ENCODE assay signal across 23 mouse cellular contexts in the genomic region with DNA sequence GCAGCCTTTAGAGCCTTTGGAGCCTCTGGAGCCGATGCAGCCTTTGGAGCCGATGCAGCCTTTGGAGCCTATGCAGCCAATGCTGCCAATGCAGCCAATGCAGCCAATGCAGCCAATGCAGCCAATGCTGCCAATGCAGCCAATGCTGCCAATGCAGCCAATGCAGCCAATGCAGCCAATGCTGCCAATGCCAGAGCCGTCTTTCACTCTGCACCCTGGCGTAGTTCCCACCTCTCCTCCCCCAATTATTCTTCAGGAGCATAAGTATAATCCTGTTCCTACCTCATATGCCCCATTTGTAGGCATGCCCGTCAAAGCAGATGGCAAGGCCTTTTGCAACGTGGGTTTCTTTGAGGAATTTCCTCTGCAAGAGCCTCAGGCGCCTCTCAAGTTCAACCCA. TPM values are rescaled to one million over a fixed set of nuclear protein-coding genes. Genes with fewer than 3 reads are reported as not detected.
"Had no signal": no experiment of that assay in that cellular context is flagged by ENCODE, and none has a peak within 500 bp of the region (broad histone marks: within the 10 kb centered on the region; RNA-seq: fewer than 3 reads in every experiment).

No protein-coding gene starts in this region.

- H3K4me3 ChIP-seq: kidney, embryonic 15.5 days had no signal

- H3K9me3 ChIP-seq: kidney, embryonic 15.5 days had no signal

- H3K4me2 ChIP-seq: kidney, embryonic 15.5 days; lung, embryonic 14.5 days had no signal

- H3K4me1 ChIP-seq: kidney, embryonic 15.5 days had no signal

- H3K27ac ChIP-seq: kidney, embryonic 15.5 days; liver, embryonic 14.5 days; macrophage had no signal

- H3K9ac ChIP-seq: kidney, embryonic 15.5 days; liver, embryonic 14.5 days; liver, postnatal 0 days; lung, embryonic 14.5 days had no signal

- DNase-seq: liver, postnatal 0 days; thymus, adult 18-20 months had no signal

- ATAC-seq: liver, postnatal 0 days; lung, postnatal 0 days had no signal

- H3K27me3 ChIP-seq: kidney, embryonic 15.5 days had no signal

RNA-seq across cellular contexts. Expression of gene Zc2hc1b, which starts 49.9 kb away (rescaled TPM):
- total RNA-seq: layer of hippocampus, adult 8-10 months; layer of hippocampus, postnatal 10 days; left cerebral cortex, adult 18-20 months; left cerebral cortex, postnatal 25 days; liver, adult 2 months; megakaryocyte, adult 5-6 weeks; midbrain, postnatal 0 days had no signal
- polyA plus RNA-seq: kidney, embryonic 15.5 days; limb, embryonic 11.5 days; limb, embryonic 14.5 days; liver, adult 2 months; liver, embryonic 14.5 days; liver, postnatal 0 days; lung, embryonic 14.5 days; lung, postnatal 0 days; macrophage; midbrain, embryonic 14.5 days; midbrain, postnatal 0 days; neural tube, embryonic 11.5 days; neural tube, embryonic 14.5 days; small intestine, adult 2 months; spleen, adult 2 months; stomach, embryonic 16.5 days; urinary bladder, adult 2 months had no signal
